8 mouse cellular contexts compared by ENCODE assay signal in the genomic region with DNA sequence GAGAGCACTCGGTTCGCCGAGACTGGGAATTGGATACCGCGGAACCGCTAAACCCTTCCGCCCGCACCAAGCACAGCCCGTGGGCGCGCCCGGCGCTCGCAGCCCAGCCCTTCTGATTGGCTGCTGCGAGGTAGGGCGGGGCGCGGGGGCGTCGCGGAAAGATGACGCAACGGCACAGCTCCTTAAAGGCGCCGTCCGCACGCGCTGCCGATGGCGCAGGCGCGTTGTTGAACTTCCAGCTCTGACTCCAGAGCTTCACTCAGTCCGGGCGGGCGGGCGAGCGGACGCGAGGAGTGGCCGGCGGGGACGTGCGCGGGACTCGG. TPM values are rescaled to one million over a fixed set of nuclear protein-coding genes. Genes with fewer than 3 reads are reported as not detected.
A peak's percentile ranks its signal among the peaks of the same experiment; 100 is the strongest.
DNase-seq lines count a peak whose midpoint lies in the region; ATAC-seq lines count a peak whose summit lies in the region.

No protein-coding gene starts in this region.

- peak overlapping the region; percentile 98 for H3K4me3 ChIP-seq in hindbrain, embryonic 16.5 days (ENCODE audit: low read length)
- peak overlapping the region; percentile 99 for H3K4me3 ChIP-seq in macrophage (ENCODE audit: inconsistent target)

- under 1% methylated on average over 44 of the region's 45 CpGs for WGBS in hindbrain, embryonic 16.5 days
- WGBS in macrophage (ENCODE audit: missing documents): 0% methylated on average over 30 of the region's 45 CpGs

- peak; percentile 96 for ATAC-seq in hindbrain, embryonic 16.5 days

- peak; percentile 96 for DNase-seq in T-cell, adult 2 months (ENCODE audit: low spot score)
- DNase-seq in cerebellum, postnatal 36 days: peak; percentile 98
- DNase-seq in frontal cortex, postnatal 36 days (ENCODE audit: low spot score in 2 of 2): peak; percentile 97 to 99
- DNase-seq in left cerebral cortex, adult 18-20 months (ENCODE audit: low spot score in 2 of 2): peak; percentile 97
- DNase-seq in right cerebral cortex, adult 18-20 months: peak; percentile 97
- DNase-seq in urinary bladder, postnatal 10 days (ENCODE audit: low spot score): peak; percentile 91

- peaks cover 29% of the 10 kb centered on the region for H3K4me1 ChIP-seq in hindbrain, embryonic 16.5 days (ENCODE audit: control insufficient read depth, insufficient read depth, low read depth, low read length)

- peaks cover 74% of the 10 kb centered on the region for H3K79me2 ChIP-seq in macrophage (ENCODE audit: inconsistent target)

- H3K27ac ChIP-seq in hindbrain, embryonic 16.5 days (ENCODE audit: low read depth, low read length): peak overlapping the region; percentile 85
- peak overlapping the region; percentile 82 for H3K27ac ChIP-seq in macrophage

- H3K4me2 ChIP-seq in hindbrain, embryonic 16.5 days (ENCODE audit: low read length): peak overlapping the region; percentile 97

- peak overlapping the region; percentile 92 for H3K9ac ChIP-seq in hindbrain, embryonic 16.5 days (ENCODE audit: low read depth, low read length)

- no peaks in the 10 kb centered on the region for H3K36me3 ChIP-seq in hindbrain, embryonic 16.5 days (ENCODE audit: control insufficient read depth, insufficient read depth, low read length)
- no peaks in the 10 kb centered on the region for H3K36me3 ChIP-seq in macrophage (ENCODE audit: inconsistent target)

- no peaks in the 10 kb centered on the region for H3K9me3 ChIP-seq in hindbrain, embryonic 16.5 days (ENCODE audit: control insufficient read depth, low read length)

- H3K27me3 ChIP-seq in hindbrain, embryonic 16.5 days (replicated peaks; ENCODE audit: control insufficient read depth, insufficient read depth, low read length): no peaks in the 10 kb centered on the region

RNA-seq across cellular contexts. Expression of a gene that starts 0.2 kb away (rescaled TPM):
- 2.8 TPM in 2 replicates for polyA plus RNA-seq in hindbrain, embryonic 16.5 days (2015; fragmentation: Nextera tagmentation; extraction: Ambion mirVana)
- total RNA-seq in left cerebral cortex, adult 18-20 months (2021): 10 to 100 TPM; 17.9 to 18.4 TPM
- 10 to 100 TPM in 23 of 26 experiments, 1 to 10 TPM in 3; 5.6 to 54.9 (median 23.6) TPM for total RNA-seq in macrophage (2018; cell fraction: chromatin; rRNA removed)
- total RNA-seq in macrophage (2018; cell fraction: cytosol; rRNA removed): 1 to 10 TPM; 1.5 to 9.5 (median 3.4) TPM
- total RNA-seq in macrophage (2018; cell fraction: nucleus; rRNA removed): 10 to 100 TPM in 18 of 26 experiments, 1 to 10 TPM in 8; 4.2 to 37.4 (median 12.9) TPM
- 3.9 to 4.5 TPM (median 4.4 TPM) in 3 replicates for polyA plus RNA-seq in macrophage (2018)

Comparison
In these comparisons a context has a peak if more than half of its experiments do, and no peak if none do; other contexts are left out.
1. Peak in every context shown above with its lines: DNase-seq, ATAC-seq, H3K4me3 ChIP-seq and H3K27ac ChIP-seq.